Comparison of ENCODE assay signal across 21 mouse cellular contexts in the genomic region with DNA sequence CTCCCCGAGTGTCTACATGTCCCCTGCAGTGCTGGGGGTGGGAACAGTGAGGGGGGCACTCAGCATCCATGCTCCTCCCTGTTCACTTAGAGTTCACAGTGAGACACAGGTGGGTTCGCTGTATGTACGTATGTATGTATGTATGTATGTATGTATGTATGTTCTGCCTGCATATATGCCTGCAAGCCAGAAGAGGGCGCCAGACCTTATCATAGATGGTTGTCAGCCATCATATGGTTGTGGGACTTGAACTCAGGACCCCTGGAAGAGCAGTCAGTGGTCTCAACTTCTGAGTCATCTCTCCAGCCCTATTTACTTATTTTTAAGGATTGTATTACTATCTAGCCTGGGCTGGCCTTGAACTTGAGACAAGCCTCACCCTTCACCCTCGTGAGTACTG. TPM values are rescaled to one million over a fixed set of nuclear protein-coding genes. Genes with fewer than 3 reads are reported as not detected.
A peak's percentile ranks its signal among the peaks of the same experiment; 100 is the strongest.
DNase-seq lines count a peak whose midpoint lies in the region; TF ChIP-seq lines count a peak whose summit lies in the region.
"Had no signal": no experiment of that assay in that cellular context is flagged by ENCODE, and none has a peak within 500 bp of the region (broad histone marks: within the 10 kb centered on the region; RNA-seq: fewer than 3 reads in every experiment).

No protein-coding gene starts in this region.

- no peak for DNase-seq in layer of hippocampus, adult 2 months (ENCODE audit: low spot score in 2 of 2)
- DNase-seq in layer of hippocampus, adult 18-20 months (ENCODE audit: low spot score in 2 of 2): no peak
- peak; percentile 32 for DNase-seq in thymus, postnatal 4 days
- DNase-seq in thymus, postnatal 0 days (ENCODE audit: low spot score): no peak
- DNase-seq in R1 (ENCODE audit: low read depth, low spot score): peak; percentile 57
- no peak for DNase-seq in heart, postnatal 10 days
- DNase-seq in spleen, postnatal 10 days (ENCODE audit: low spot score in 2 of 2): no peak
- DNase-seq: adrenal gland, postnatal 10 days; cerebellum, postnatal 10 days; gastrocnemius, postnatal 25 days; heart, adult 2 months; thymus, postnatal 14 days had no signal

- peak; percentile 29; the same call in 1 of the 2 replicates for TF ChIP-seq CTCF in layer of hippocampus, adult 2 months (conservative IDR thresholded peaks at IDR 0.05)

- intact Hi-C loops in heart, postnatal 10 days (cut with DNase I): no loop called here

- H3K4me3 ChIP-seq in layer of hippocampus, adult 2 months: no peak overlapping the region
- H3K4me3 ChIP-seq: embryonic facial prominence, embryonic 12.5 days; forebrain, embryonic 15.5 days; heart, adult 2 months; heart, embryonic 15.5 days; limb, embryonic 15.5 days; lung, embryonic 15.5 days; midbrain, embryonic 13.5 days; neural tube, embryonic 15.5 days had no signal

- no peak overlapping the region for H3K27ac ChIP-seq in layer of hippocampus, adult 2 months
- H3K27ac ChIP-seq: embryonic facial prominence, embryonic 12.5 days; forebrain, embryonic 15.5 days; heart, adult 2 months; heart, embryonic 15.5 days; kidney, postnatal 0 days; limb, embryonic 15.5 days; lung, embryonic 15.5 days; midbrain, embryonic 13.5 days; neural tube, embryonic 15.5 days had no signal

RNA-seq across cellular contexts. Expression of gene Ncmap, which starts 1.7 kb away (rescaled TPM):
- total RNA-seq in layer of hippocampus, adult 2 months (2021): under 1 TPM; 0.39 to 0.92 TPM
- total RNA-seq in layer of hippocampus, adult 18-20 months (2021): under 1 TPM; 0.23 to 0.37 TPM
- 0.27 and 0.61 TPM in 2 replicates for polyA plus RNA-seq in thymus, postnatal 0 days (2015; fragmentation: Nextera tagmentation; extraction: Ambion mirVana)
- total RNA-seq in heart, postnatal 10 days (2021): 1 to 10 TPM in 1 of 2 experiments, under 1 TPM in 1; 0.69 to 1.3 TPM
- polyA plus RNA-seq: hindbrain, embryonic 11.5 days had no signal

RNA-seq across cellular contexts. Expression of gene Rcan3, which starts 37.4 kb away (rescaled TPM):
- 10 to 100 TPM; 20.3 to 23.4 TPM for total RNA-seq in layer of hippocampus, adult 2 months (2021)
- total RNA-seq in layer of hippocampus, adult 18-20 months (2021): 10 to 100 TPM; 24.1 to 25.9 TPM
- 15.4 and 20.8 TPM in 2 replicates for polyA plus RNA-seq in thymus, postnatal 0 days (2015; fragmentation: Nextera tagmentation; extraction: Ambion mirVana)
- 10 to 100 TPM; 18.1 to 18.8 TPM for total RNA-seq in heart, postnatal 10 days (2021)

RNA-seq across cellular contexts. Expression of gene Srrm1, which starts 43.2 kb away (rescaled TPM):
- total RNA-seq in layer of hippocampus, adult 2 months (2021): 100 to 1,000 TPM; 136 to 153 TPM
- total RNA-seq in layer of hippocampus, adult 18-20 months (2021): 100 to 1,000 TPM; 117 to 138 TPM
- 213 and 259 TPM in 2 replicates for polyA plus RNA-seq in thymus, postnatal 0 days (2015; fragmentation: Nextera tagmentation; extraction: Ambion mirVana)
- 100 to 1,000 TPM in 1 of 2 experiments, 10 to 100 TPM in 1; 94.6 to 106 TPM for total RNA-seq in heart, postnatal 10 days (2021)

Comparison
In these comparisons a context has a peak if more than half of its experiments do, and no peak if none do; other contexts are left out.
1. DNase-seq: peak in thymus, postnatal 4 days (single experiment) and R1 (single experiment); none in layer of hippocampus, adult 2 months (0 of 2), layer of hippocampus, adult 18-20 months (0 of 2), thymus, postnatal 0 days (single experiment), heart, postnatal 10 days (0 of 2) and spleen, postnatal 10 days (0 of 2).